Mouse (Mus musculus): ENCODE results near the gene Necap1.

Necap1 gene

GRCm38 (mm10) chr6:122873871-122874719, at the start of gene Necap1:
TSS of gene Necap1 (plus strand) at chr6:122874474.
- peak; percentile 99 for DNase-seq

- DNase-seq = no peak
Observed at GRCm38 (mm10) chr6:122825166-122825565, 49.1 kb upstream of the Necap1 start.

GRCm38 (mm10) chr6:122825923-122826742, 48.1 kb upstream of the Necap1 start:
- DNase-seq = peak; percentile 71 to 82

GRCm38 (mm10) chr6:122828086-122828485, 46.2 kb upstream of the Necap1 start:
- peak; percentile 45 to 56 for DNase-seq

GRCm38 (mm10) chr6:122832880-122833279, 41.4 kb upstream of the Necap1 start:
- no peak for DNase-seq

- DNase-seq = peak; percentile 40 to 52
Observed at GRCm38 (mm10) chr6:122834365-122834764, 39.9 kb upstream of the Necap1 start.

GRCm38 (mm10) chr6:122836974-122837373, 37.3 kb upstream of the Necap1 start:
- DNase-seq = no peak

- no peak for DNase-seq
Observed at GRCm38 (mm10) chr6:122837539-122837938, 36.7 kb upstream of the Necap1 start.

GRCm38 (mm10) chr6:122843759-122844158, 30.5 kb upstream of the Necap1 start:
- no peak for DNase-seq

- DNase-seq = no peak
Observed at GRCm38 (mm10) chr6:122852696-122853095, 21.6 kb upstream of the Necap1 start.

GRCm38 (mm10) chr6:122854552-122854951, 19.7 kb upstream of the Necap1 start:
- DNase-seq = no peak

- DNase-seq = no peak
Observed at GRCm38 (mm10) chr6:122855955-122856354, 18.3 kb upstream of the Necap1 start, which contains the start of gene C3ar1. TSS of gene C3ar1 (minus strand) at chr6:122856161.

GRCm38 (mm10) chr6:122862434-122862833, 11.8 kb upstream of the Necap1 start:
- DNase-seq = no peak

GRCm38 (mm10) chr6:122862871-122863270, 11.4 kb upstream of the Necap1 start:
- DNase-seq = no peak

GRCm38 (mm10) chr6:122867914-122868313, 6.4 kb upstream of the Necap1 start:
- DNase-seq = peak; percentile 20 to 47

- DNase-seq = no peak
Observed at GRCm38 (mm10) chr6:122869846-122870245, 4.4 kb upstream of the Necap1 start.

GRCm38 (mm10) chr6:122872800-122873199, 1.5 kb upstream of the Necap1 start:
- DNase-seq = no peak

- no peak for DNase-seq
Observed at GRCm38 (mm10) chr6:122874720-122875389, 581 bp downstream of the Necap1 start.

- no peak for DNase-seq
Observed at GRCm38 (mm10) chr6:122879141-122879735, 5.0 kb downstream of the Necap1 start.

GRCm38 (mm10) chr6:122879781-122880505, 5.7 kb downstream of the Necap1 start:
- no peak for DNase-seq

- DNase-seq = no peak
Observed at GRCm38 (mm10) chr6:122881287-122881686, 7.0 kb downstream of the Necap1 start.

GRCm38 (mm10) chr6:122883603-122884002, 9.3 kb downstream of the Necap1 start:
- DNase-seq = no peak

All from kidney, postnatal 4 days (tissue).